Mouse (Mus musculus) C2C12 (cell line): Measurements from ENCODE around the gene Slc22a3. TPM values are rescaled to one million over a fixed set of nuclear protein-coding genes. Genes with fewer than 3 reads are reported as not detected.

ENCODE experiments used
- H3K27me3 ChIP-seq: one replicate; pipeline ENCODE4 v1.6.1; 2011; ENCODE audit not compliant: control insufficient read depth, insufficient read depth, insufficient read length
- H3K36me3 ChIP-seq: one replicate; pipeline ENCODE4 v1.6.1; 2011; ENCODE audit not compliant: control insufficient read depth, insufficient read depth
- H3K4me3 ChIP-seq: one replicate; pipeline ENCODE4 v1.5.1; 2011; ENCODE audit warnings: mild to moderate bottlenecking, control low read depth; ENCODE audit not compliant: poor library complexity, insufficient read depth, severe bottlenecking
- H3K79me2 ChIP-seq: one replicate; pipeline ENCODE4 v1.6.1; 2011; ENCODE audit not compliant: control insufficient read depth, insufficient read depth
- H3K79me3 ChIP-seq: one replicate; pipeline ENCODE4 v1.6.1; 2011; ENCODE audit warnings: low read depth, control low read depth
- H3ac ChIP-seq: one replicate; pipeline ENCODE3; 2011; ENCODE audit warnings: low read depth; ENCODE audit not compliant: control insufficient read depth, insufficient read length
- CEBPB ChIP-seq: IDR thresholded peaks from one replicate; pipeline ENCODE4 v1.6.1; 2011; ENCODE audit warnings: low read depth, mild to moderate bottlenecking, control low read depth, moderate library complexity
- CTCF ChIP-seq: IDR thresholded peaks from one replicate; pipeline ENCODE4 v1.5.1; 2011; ENCODE audit not compliant: control insufficient read depth, insufficient read depth, insufficient read length
- FOSL1 ChIP-seq: IDR thresholded peaks from one replicate; pipeline ENCODE4 v1.8.0; 2011; ENCODE audit warnings: mild to moderate bottlenecking, low read length; ENCODE audit not compliant: poor library complexity, insufficient read depth, severe bottlenecking
- MAX ChIP-seq: IDR thresholded peaks from one replicate; pipeline ENCODE4 v1.6.1; 2011; ENCODE audit warnings: mild to moderate bottlenecking, control low read depth
- MYOD1 ChIP-seq: IDR thresholded peaks from one replicate; pipeline ENCODE4 v1.6.1; 2011; ENCODE audit warnings: low read depth; ENCODE audit not compliant: control insufficient read depth, insufficient read length
- MYOG ChIP-seq: IDR thresholded peaks from one replicate; pipeline ENCODE4 v1.6.1; 2011; ENCODE audit not compliant: control insufficient read depth, insufficient read length; ENCODE audit errors: extremely low read depth
- USF1 ChIP-seq: IDR thresholded peaks from one replicate; pipeline ENCODE4 v1.6.1; 2011; ENCODE audit warnings: low read depth, mild to moderate bottlenecking, control low read depth, moderate library complexity
- polyA plus RNA-seq: library from polyadenylated mRNA; unstranded; fragments of >200 nt; fragmentation: generic; extraction: Trizol; gene quantifications from one replicate; pipeline ENCODE4 v1.2.1, GENCODE M21; 2012; ENCODE audit warnings: missing spikeins

Slc22a3 gene
- polyA plus RNA-seq, 1 experiment = not detected

GRCm38 (mm10) chr17:12467642-12468041, 39.9 kb downstream of the Slc22a3 start:
- Histone ChIP-seq H3K79me3 (no peaks in the 10 kb centered on the region), H3ac (no peak overlapping the region), H3K36me3 (no peaks in the 10 kb centered on the region), H3K79me2 (no peaks in the 10 kb centered on the region), H3K27me3 (peaks cover 13% of the 10 kb centered on the region), H3K4me3 (no peak overlapping the region)
- TF ChIP-seq CTCF = no peak
- no peak for TF ChIP-seq FOSL1
- no peak for TF ChIP-seq MAX
- TF ChIP-seq CEBPB = no peak
- no peak for TF ChIP-seq USF1
- TF ChIP-seq MYOG = no peak
- TF ChIP-seq MYOD1 = no peak

GRCm38 (mm10) chr17:12466501-12467000, 41.0 kb downstream of the Slc22a3 start:
- H3K4me3 ChIP-seq = no peak overlapping the region
- TF ChIP-seq MYOG = no peak
- TF ChIP-seq CEBPB = no peak
- TF ChIP-seq FOSL1 = no peak
- no peak for TF ChIP-seq MYOD1
- TF ChIP-seq CTCF = no peak
- no peak for TF ChIP-seq USF1
- TF ChIP-seq MAX = no peak
- no peaks in the 10 kb centered on the region for H3K79me3 ChIP-seq
- H3ac ChIP-seq = no peak overlapping the region
- peaks cover 13% of the 10 kb centered on the region for H3K27me3 ChIP-seq
- H3K79me2 ChIP-seq = no peaks in the 10 kb centered on the region
- H3K36me3 ChIP-seq = no peaks in the 10 kb centered on the region

- TF ChIP-seq MYOG = no peak
- TF ChIP-seq CTCF = no peak
- no peak for TF ChIP-seq CEBPB
- no peak for TF ChIP-seq MAX
- TF ChIP-seq USF1 = no peak
- no peak for TF ChIP-seq FOSL1
- no peak for TF ChIP-seq MYOD1
- no peaks in the 10 kb centered on the region for H3K79me3 ChIP-seq
- no peaks in the 10 kb centered on the region for H3K36me3 ChIP-seq
- peaks cover 10% of the 10 kb centered on the region for H3K27me3 ChIP-seq
- no peak overlapping the region for H3ac ChIP-seq
- no peak overlapping the region for H3K4me3 ChIP-seq
- no peaks in the 10 kb centered on the region for H3K79me2 ChIP-seq
Observed at GRCm38 (mm10) chr17:12461168-12461567, 46.3 kb downstream of the Slc22a3 start.

GRCm38 (mm10) chr17:12455143-12455790, 52.2 kb downstream of the Slc22a3 start:
- H3K79me3 ChIP-seq = no peaks in the 10 kb centered on the region
- H3K27me3 ChIP-seq = peaks cover 31% of the 10 kb centered on the region
- no peaks in the 10 kb centered on the region for H3K79me2 ChIP-seq
- H3K4me3 ChIP-seq = no peak overlapping the region
- H3ac ChIP-seq = no peak overlapping the region
- no peak for TF ChIP-seq USF1
- TF ChIP-seq MYOG = no peak
- no peak for TF ChIP-seq MAX
- TF ChIP-seq FOSL1 = no peak
- H3K36me3 ChIP-seq = no peaks in the 10 kb centered on the region

GRCm38 (mm10) chr17:12453691-12454090, 53.8 kb downstream of the Slc22a3 start:
- TF ChIP-seq MYOD1 (no peak), FOSL1 (no peak), CEBPB (no peak), MAX (no peak), MYOG (no peak), USF1 (no peak), CTCF (no peak)
- H3K27me3 ChIP-seq = peaks cover 34% of the 10 kb centered on the region
- H3K79me2 ChIP-seq = no peaks in the 10 kb centered on the region
- no peaks in the 10 kb centered on the region for H3K36me3 ChIP-seq
- H3K79me3 ChIP-seq = no peaks in the 10 kb centered on the region
- H3ac ChIP-seq = no peak overlapping the region
- H3K4me3 ChIP-seq = no peak overlapping the region
